Mouse (Mus musculus) forebrain, embryonic 12.5 days (tissue): ENCODE data around the gene Mkrn2os. TPM values are rescaled to one million over a fixed set of nuclear protein-coding genes. Genes with fewer than 3 reads are reported as not detected.
"Not testable (repeated sequence)": the region's sequence is repeated elsewhere in the genome, so short reads cannot be mapped to it uniquely, and the experiment has no call there.

ENCODE experiments used
- ATAC-seq: fragments of 200-750 bp; cut with Nextera tagmentation; 2 replicates; pipeline ENCODE4 v1.8.0; 2017; ENCODE audit warnings: moderate TSS enrichment; ENCODE audit not compliant: low FRiP score
- H3K27ac ChIP-seq: fragments of 300-500 bp; sonication (generic); 2 replicates; pipeline ENCODE4 v1.5.1; 2016; ENCODE audit warnings: mild to moderate bottlenecking
- H3K27me3 ChIP-seq: fragments of 300-500 bp; sonication (generic); 2 replicates; pipeline ENCODE4 v1.6.1; 2016; ENCODE audit warnings: mild to moderate bottlenecking
- H3K36me3 ChIP-seq: fragments of 300-500 bp; sonication (generic); replicated peaks from 2 replicates; pipeline ENCODE4 v1.6.1; 2016; ENCODE audit warnings: mild to moderate bottlenecking
- H3K4me1 ChIP-seq: fragments of 300-500 bp; sonication (generic); 2 replicates; pipeline ENCODE4 v1.6.1; 2016
- H3K4me2 ChIP-seq: fragments of 300-500 bp; sonication (generic); 2 replicates; pipeline ENCODE4 v1.6.1; 2016; ENCODE audit warnings: mild to moderate bottlenecking, moderate library complexity
- H3K4me3 ChIP-seq: fragments of 300-500 bp; sonication (generic); replicated peaks from 2 replicates; pipeline ENCODE4 v1.5.1; 2016; ENCODE audit warnings: mild to moderate bottlenecking
- H3K9ac ChIP-seq: fragments of 300-500 bp; sonication (generic); 2 replicates; pipeline ENCODE4 v1.6.1; 2016; ENCODE audit warnings: mild to moderate bottlenecking
- H3K9me3 ChIP-seq: fragments of 300-500 bp; sonication (generic); 2 replicates; pipeline ENCODE4 v1.6.1; 2016
- WGBS: fragments of 180-500 bp; shearing (Covaris S2); methylation state at CpG from one replicate; pipeline ENCODE4 v1.1.7; 2016; 5-methylcytosine and 5-hydroxymethylcytosine counted together
- polyA plus RNA-seq: library from polyadenylated mRNA; unstranded; fragments of >200 nt; fragmentation: Nextera tagmentation; extraction: Ambion mirVana; gene quantifications from 2 replicates; pipeline ENCODE4 v1.2.1, GENCODE M21; 2016

Gene Mkrn2os
- polyA plus RNA-seq: 0.28 and 0.32 TPM in 2 replicates

DNA sequence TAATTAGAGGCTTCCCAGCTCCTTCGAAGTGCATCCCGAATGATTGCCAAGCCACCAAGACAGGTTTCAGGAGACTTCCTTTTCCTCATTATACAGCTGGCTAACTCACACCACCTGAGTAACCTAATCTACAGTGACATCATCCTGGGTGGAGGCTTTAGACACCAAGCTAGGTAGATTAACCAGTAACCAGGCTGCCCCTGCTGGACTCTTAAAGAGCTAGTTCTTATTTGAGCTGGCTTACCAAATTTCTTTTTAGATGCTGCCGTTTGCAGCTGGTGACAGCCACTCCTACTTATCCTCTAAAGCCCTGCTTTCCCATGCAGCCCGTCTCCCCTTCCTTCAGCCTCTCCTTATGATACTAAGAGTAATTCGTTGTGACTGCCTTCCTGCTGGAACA, at the start of gene Mkrn2os:
Mkrn2os (minus strand) TSS at position 119 of the 400 bp plus-strand sequence.
- Histone ChIP-seq H3K4me2 (no peak within 1 kb of the TSS), H3K4me3 (no peak within 1 kb of the TSS), H3K9me3 (no peaks in the 10 kb centered on the region), H3K4me1 (no peaks in the 10 kb centered on the region), H3K27ac (no peak within 1 kb of the TSS), H3K36me3 (no peaks in the 10 kb centered on the region), H3K27me3 (no peaks in the 10 kb centered on the region; the same call in 1 of the 2 replicates), H3K9ac (no peak within 1 kb of the TSS)
- 72% methylated on average over 5 of the region's 5 CpGs for WGBS
- no peak for ATAC-seq

DNA sequence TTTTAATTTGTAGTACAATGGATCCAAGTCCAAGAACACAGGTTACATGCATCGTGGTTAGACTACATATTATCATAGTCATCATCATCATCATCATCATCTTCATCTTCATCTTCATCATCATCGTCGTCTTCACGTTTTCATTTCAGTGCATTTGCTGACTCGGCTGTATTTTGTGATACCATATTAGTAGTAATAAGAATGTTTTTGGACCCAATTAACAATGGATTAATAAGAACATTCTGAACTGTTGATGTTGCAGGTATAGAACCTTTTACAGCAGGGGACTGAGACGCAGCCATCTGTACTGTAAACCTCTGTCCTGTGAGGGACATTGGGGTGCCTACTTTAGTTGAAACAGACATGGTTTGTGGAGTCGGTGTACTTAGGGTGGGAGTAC, 45.8 kb upstream of the Mkrn2os start:
- not testable (repeated sequence) for H3K27ac ChIP-seq, H3K4me1 ChIP-seq, H3K9me3 ChIP-seq, H3K27me3 ChIP-seq, H3K9ac ChIP-seq, ATAC-seq, H3K4me3 ChIP-seq, H3K4me2 ChIP-seq
- H3K36me3 ChIP-seq: peaks cover 68% of the 10 kb centered on the region
- WGBS: 97% methylated on average over 7 of the region's 7 CpGs

DNA sequence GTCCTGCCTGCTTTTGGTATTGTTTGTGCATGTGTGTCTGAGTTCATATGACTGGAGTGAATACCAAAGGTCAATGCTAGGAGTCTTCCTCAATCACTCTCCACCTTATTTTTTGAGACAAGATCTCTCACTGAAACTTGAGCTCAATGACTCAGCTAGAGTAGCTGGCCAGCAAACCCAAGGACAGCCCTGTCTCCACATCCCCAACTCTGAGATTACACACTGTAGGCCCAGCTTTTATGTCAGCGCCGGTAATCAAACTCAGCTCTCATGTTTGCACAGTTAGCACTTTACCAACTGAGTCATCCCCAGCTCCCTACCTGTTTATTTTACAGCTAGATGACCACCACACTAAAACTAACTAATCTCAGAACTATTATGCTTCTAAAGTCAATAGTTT, 41.6 kb upstream of the Mkrn2os start:
- Histone ChIP-seq H3K27ac (no peak overlapping the region), H3K36me3 (peaks cover 86% of the 10 kb centered on the region), H3K9ac (no peak overlapping the region), H3K4me3 (no peak overlapping the region), H3K27me3 (no peaks in the 10 kb centered on the region), H3K4me2 (no peak overlapping the region), H3K4me1 (no peaks in the 10 kb centered on the region), H3K9me3 (no peaks in the 10 kb centered on the region)
- ATAC-seq: no peak
- WGBS: 94% methylated on average over 2 of the region's 2 CpGs

DNA sequence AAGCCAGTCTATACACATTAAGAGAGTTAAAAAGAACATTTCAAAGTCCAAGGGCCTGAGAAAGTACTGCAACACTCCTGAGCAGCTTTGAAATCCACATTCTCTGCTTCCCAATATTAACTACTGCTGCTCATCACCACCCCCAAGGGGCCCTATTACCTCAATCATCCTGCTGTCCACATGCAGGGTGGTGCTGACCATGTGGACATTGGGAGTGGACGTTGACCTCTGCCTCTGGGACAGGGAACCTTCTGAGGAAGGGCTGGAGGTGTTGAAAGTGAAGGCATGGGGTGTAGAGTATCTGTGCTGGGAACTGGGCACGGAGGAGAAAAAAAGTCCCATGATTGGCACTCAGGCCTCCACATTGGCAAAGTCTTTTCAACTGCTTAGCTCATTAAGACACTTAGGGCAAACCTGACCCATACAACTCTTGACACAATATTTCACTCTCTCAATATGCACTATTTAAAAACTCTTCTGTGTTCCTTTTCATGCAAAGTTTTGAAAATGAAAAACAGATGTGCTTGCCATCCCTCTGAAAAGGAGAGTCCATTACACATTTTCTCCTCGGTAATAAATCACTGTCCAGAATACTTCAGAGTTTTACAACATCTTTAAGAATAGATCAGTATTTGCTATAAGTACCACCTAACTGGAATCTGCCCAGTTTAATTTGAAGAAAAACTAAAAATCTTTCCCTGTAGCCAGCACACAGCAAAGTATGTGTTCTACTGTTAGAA, 38.9 kb upstream of the Mkrn2os start:
- Histone ChIP-seq H3K27ac (no peak overlapping the region), H3K4me3 (no peak overlapping the region), H3K9ac (no peak overlapping the region), H3K4me1 (no peaks in the 10 kb centered on the region), H3K27me3 (no peaks in the 10 kb centered on the region), H3K36me3 (peaks cover 90% of the 10 kb centered on the region), H3K9me3 (no peaks in the 10 kb centered on the region), H3K4me2 (no peak overlapping the region)
- WGBS: 86% methylated on average over 3 of the region's 3 CpGs
- no peak for ATAC-seq

DNA sequence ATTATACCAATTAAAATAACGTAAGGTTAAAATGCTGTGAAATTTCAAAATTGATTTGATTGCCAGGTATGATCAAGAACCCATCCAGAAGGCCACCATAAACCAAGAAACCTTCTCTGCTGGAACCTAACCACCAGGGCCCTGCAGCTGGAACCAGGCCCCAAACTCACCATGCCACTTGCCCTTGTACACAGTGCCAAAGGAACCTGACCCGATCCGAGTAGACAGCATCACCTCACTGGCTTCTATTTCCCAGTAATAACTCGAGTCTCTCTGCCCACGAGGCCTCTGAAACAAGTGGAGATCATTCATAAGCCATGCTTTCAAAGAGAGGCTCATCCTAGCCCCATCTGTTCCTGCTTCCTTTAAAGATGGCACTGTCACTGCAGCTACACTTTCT, 33.7 kb upstream of the Mkrn2os start:
- WGBS: 97% methylated on average over 5 of the region's 5 CpGs
- ATAC-seq: no peak

DNA sequence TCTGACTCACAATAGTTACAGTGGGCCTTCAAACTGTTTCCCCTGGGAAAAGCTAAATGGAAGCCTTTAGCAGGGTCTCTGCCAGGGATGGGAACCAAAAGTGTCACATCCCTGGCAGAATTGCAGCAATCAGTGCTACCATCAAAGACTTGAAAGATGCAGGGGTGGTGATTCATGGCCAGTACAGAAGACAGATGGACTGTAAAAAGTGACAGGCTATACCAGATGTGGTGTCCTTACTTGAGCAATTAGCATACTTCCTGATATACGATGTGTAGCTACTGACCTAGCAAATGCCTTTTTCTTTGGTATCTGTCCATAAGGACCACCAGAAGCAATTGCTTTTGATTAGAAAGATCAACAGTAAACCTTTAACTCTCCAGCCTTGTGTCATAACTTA, 28.6 kb upstream of the Mkrn2os start:
- no peak overlapping the region for H3K4me3 ChIP-seq
- H3K4me1 ChIP-seq: no peaks in the 10 kb centered on the region
- ATAC-seq: no peak
- peaks cover 99% of the 10 kb centered on the region for H3K36me3 ChIP-seq
- H3K9me3 ChIP-seq: no peaks in the 10 kb centered on the region
- WGBS: 97% methylated on average over 1 of the region's 1 CpGs
- no peak overlapping the region for H3K9ac ChIP-seq
- no peak overlapping the region for H3K4me2 ChIP-seq
- H3K27ac ChIP-seq: no peak overlapping the region
- H3K27me3 ChIP-seq: no peaks in the 10 kb centered on the region

More for the DNA sequence above, 33.7 kb upstream of the Mkrn2os start:
- H3K4me2 ChIP-seq: no peak overlapping the region
- peaks cover 93% of the 10 kb centered on the region for H3K36me3 ChIP-seq
- no peaks in the 10 kb centered on the region for H3K9me3 ChIP-seq
- H3K27me3 ChIP-seq: no peaks in the 10 kb centered on the region
- no peak overlapping the region for H3K27ac ChIP-seq
- H3K9ac ChIP-seq: no peak overlapping the region
- H3K4me1 ChIP-seq: no peaks in the 10 kb centered on the region
- no peak overlapping the region for H3K4me3 ChIP-seq

DNA sequence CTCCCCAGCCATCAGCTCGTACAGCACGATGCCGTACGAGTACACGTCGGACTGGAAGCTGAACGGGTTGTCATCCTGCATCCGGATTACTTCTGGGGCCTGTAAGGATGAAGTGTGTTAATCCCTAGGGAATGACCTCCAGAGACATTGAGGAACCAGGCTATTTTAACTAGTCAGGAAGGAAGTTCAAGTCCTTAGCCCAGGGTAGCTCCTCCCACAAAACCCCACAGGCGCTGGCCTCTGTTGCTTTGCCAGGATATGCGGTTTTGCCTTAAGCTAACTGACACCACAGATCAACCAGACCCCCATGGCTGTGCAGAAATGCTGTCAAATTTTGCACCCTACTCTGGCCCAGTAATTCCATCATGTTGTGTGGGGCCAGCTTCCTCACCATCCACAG, 27.4 kb upstream of the Mkrn2os start:
- Histone ChIP-seq H3K27ac (no peak overlapping the region), H3K9me3 (no peaks in the 10 kb centered on the region), H3K4me2 (no peak overlapping the region), H3K27me3 (no peaks in the 10 kb centered on the region), H3K4me3 (no peak overlapping the region), H3K4me1 (no peaks in the 10 kb centered on the region), H3K36me3 (peaks cover 99% of the 10 kb centered on the region), H3K9ac (no peak overlapping the region)
- no peak for ATAC-seq
- WGBS: 95% methylated on average over 10 of the region's 10 CpGs

DNA sequence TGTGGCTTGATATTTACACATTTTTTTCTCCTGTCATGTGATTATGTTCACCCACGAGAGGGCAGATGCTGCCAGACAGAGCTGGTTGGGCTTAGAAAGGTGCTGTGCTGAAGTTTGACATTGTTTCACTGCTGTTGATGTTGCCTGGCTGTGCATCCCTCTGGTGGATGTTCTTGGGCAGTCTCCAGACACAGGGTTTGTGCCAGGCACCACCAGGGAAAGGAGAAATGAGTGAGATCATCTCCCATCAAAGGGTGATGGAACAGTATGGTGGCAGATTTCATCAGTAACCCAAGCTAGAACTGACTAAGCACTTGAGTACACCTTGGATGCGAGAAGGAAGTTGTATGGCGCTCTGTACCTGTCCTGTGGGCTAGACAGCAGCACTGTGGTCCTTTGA, 23.6 kb upstream of the Mkrn2os start:
- WGBS: 92% methylated on average over 3 of the region's 3 CpGs

DNA sequence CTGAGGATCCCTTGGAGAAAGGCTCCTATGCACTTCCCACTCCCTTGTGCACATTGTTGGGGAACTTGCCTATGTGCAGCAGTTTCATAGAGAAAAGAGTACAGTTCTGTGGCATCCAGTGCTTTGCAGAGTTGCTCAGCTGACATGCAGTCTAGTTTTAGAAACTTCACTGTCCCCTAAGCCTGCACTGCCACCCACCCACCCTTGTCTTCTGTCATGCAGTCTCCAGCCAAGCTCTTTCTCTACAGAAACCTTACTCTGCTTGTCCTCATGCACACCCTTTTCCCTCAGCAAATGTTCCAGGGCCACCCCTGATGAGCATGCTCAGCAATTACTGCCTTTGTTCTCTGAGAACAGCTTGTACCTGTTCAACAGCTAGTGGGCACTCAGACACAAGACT, 21.4 kb upstream of the Mkrn2os start:
- Histone ChIP-seq H3K27me3 (no peaks in the 10 kb centered on the region), H3K36me3 (peaks cover 90% of the 10 kb centered on the region), H3K4me1 (no peaks in the 10 kb centered on the region), H3K9ac (no peak overlapping the region), H3K4me3 (no peak overlapping the region), H3K27ac (no peak overlapping the region), H3K4me2 (no peak overlapping the region), H3K9me3 (no peaks in the 10 kb centered on the region)
- no peak for ATAC-seq

More for the DNA sequence above, 23.6 kb upstream of the Mkrn2os start:
- Histone ChIP-seq H3K4me1 (no peaks in the 10 kb centered on the region), H3K4me2 (no peak overlapping the region), H3K27ac (no peak overlapping the region), H3K27me3 (no peaks in the 10 kb centered on the region), H3K4me3 (no peak overlapping the region), H3K36me3 (peaks cover 96% of the 10 kb centered on the region), H3K9me3 (no peaks in the 10 kb centered on the region), H3K9ac (no peak overlapping the region)
- no peak for ATAC-seq

DNA sequence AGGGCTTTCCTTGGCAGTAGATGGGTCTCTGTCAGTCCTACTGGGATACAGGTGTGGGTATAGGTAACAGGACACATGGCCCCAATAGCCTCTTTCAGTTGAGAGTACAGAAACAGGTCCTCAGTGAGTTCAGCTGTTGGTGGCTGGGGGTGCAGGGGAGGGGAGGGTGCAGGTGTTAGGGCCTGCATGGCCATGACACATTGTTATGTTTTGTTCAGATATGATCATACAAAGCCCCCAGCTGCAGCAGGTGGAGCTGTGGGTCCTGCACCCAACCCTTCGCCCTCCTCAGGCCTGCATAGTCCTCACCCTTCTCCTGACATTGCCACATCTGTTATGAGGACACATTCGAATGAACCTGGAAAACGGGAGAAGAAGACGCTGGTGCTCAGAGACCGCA, 17.9 kb upstream of the Mkrn2os start:
- Histone ChIP-seq H3K36me3 (peaks cover 55% of the 10 kb centered on the region), H3K4me2 (no peak overlapping the region), H3K27me3 (no peaks in the 10 kb centered on the region), H3K4me1 (0 out of 2 replicates have a peak, but pooled peaks cover 5% of the 10 kb centered on the region), H3K4me3 (no peak overlapping the region), H3K27ac (no peak overlapping the region), H3K9me3 (no peaks in the 10 kb centered on the region), H3K9ac (no peak overlapping the region)
- 94% methylated on average over 5 of the region's 5 CpGs for WGBS
- ATAC-seq: no peak

DNA sequence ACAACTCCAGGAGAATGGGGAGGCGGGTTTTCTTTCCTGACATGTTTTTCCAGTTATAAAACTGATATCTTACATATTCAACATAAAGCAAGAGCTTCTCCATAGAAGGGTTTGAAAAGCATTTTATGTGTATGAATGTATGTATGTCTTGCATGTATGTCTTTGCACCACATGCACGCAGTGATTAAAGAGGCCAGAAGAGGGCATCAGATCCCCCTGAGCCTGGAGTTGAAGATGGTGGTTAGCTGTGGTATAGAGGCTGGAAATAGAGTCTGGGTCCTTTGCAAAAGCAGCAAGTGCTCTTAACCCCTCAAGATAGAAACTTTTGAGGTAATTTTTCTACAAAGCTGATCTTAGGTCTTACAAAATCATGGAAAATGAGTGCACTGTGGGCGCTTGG, 16.7 kb upstream of the Mkrn2os start:
- ATAC-seq: no peak
- Histone ChIP-seq H3K27ac (no peak overlapping the region), H3K27me3 (no peaks in the 10 kb centered on the region), H3K4me2 (no peak overlapping the region), H3K36me3 (peaks cover 43% of the 10 kb centered on the region), H3K9me3 (no peaks in the 10 kb centered on the region), H3K9ac (no peak overlapping the region), H3K4me1 (0 out of 2 replicates have a peak, but pooled peaks cover 5% of the 10 kb centered on the region), H3K4me3 (no peak overlapping the region)
- WGBS: 65% methylated on average over 3 of the region's 3 CpGs

DNA sequence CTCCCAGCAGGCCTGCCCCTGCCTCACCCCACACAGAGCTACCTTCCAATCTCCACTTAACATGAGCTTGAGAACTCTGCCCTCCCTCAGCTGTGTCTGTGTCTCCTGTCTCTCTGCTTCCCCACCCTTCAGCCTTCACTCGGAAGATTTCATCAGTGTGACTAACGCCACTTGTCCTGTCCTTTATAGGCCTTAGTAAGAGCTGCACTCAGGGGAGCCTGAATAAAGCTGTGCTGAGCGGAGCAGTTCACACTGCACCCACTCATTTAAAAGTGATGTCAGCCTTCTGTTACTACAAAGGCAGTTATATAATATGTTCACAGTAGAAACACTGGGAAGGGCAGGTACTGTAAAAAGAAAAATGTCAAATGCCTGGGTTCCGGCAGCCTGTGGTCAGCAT, 15.1 kb upstream of the Mkrn2os start:
- Histone ChIP-seq H3K4me2 (no peak overlapping the region), H3K4me3 (no peak overlapping the region), H3K36me3 (peaks cover 28% of the 10 kb centered on the region), H3K4me1 (peaks cover 14% of the 10 kb centered on the region), H3K27ac (no peak overlapping the region), H3K27me3 (no peaks in the 10 kb centered on the region), H3K9me3 (no peaks in the 10 kb centered on the region), H3K9ac (no peak overlapping the region)
- WGBS: 75% methylated on average over 4 of the region's 4 CpGs
- ATAC-seq: no peak

DNA sequence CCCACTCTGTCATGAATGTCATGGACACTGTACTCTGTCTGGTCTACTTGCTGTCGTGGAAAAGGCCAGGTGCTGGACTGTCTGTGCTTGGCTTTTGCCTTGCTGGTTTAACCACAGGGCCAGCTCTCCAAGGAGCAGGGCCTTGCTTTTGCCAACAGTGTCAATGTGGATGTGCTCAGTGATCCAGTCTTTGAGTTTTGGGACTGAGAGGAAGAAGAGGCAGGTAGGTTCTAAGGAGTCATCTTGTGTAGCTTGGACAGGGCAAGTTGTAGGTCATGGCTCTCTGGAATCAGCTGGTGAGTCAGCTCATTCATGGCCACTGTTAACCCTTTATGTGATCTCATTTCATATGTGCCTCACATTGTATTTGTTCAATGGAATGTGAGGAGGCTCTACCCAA, 14.1 kb upstream of the Mkrn2os start:
- Histone ChIP-seq H3K27ac (no peak overlapping the region), H3K4me3 (no peak overlapping the region), H3K27me3 (no peaks in the 10 kb centered on the region), H3K36me3 (peaks cover 19% of the 10 kb centered on the region), H3K4me1 (peaks cover 17% of the 10 kb centered on the region), H3K4me2 (no peak overlapping the region), H3K9ac (no peak overlapping the region), H3K9me3 (no peaks in the 10 kb centered on the region)
- no peak for ATAC-seq
- WGBS: 88% methylated on average over 1 of the region's 1 CpGs
